Mouse (Mus musculus): ENCODE measurements around the gene Mcidas. TPM values are rescaled to one million over a fixed set of nuclear protein-coding genes. Genes with fewer than 3 reads are reported as not detected.

The Mcidas gene
- not detected for polyA plus RNA-seq (2014; fragmentation: Illumina TruSeq; extraction: RNeasy Lipid Tissue Mini Kit (QIAGEN cat#74804); ENCODE audit: low read depth, low replicate concordance)

DNA sequence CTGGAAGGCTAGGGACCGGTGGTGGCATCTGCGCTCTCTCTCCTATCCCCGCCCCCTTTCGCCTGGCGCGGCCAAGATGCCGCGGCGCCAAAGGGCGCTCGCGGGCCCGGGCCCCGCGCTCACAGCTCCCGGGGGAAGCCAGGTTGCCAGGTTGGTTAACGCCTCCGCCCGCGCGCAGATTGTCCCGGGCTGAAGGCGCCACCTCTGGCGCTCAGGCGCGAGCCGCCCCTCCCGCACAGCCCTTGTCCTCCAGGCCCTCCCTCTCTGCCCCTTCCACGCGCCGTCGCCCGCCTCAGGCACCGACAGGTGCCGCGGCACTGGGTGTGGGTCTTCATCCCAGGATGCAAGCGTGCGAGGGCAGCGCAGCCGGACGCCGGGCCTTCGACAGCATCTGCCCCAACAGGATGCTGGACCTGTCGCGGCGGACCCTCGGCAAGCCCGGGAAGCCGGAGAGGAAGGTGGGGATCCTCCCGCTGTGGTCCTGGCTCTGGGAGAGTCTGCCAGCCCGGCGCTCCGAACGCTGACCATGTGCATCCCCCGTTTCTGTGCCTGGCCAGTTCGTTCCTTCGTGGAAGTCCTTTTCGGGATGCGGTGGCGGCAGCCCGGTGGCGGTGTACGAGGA, at the start of gene Mcidas:
Gene Mcidas, plus strand, starts transcription at position 315 of the 622 bp plus-strand sequence.

GRCm38 (mm10) chr13:112987532-112987943, 6.1 kb upstream of the Mcidas start, which contains the start of gene Ccno:
Gene Ccno (plus strand): TSS chr13:112987802.

DNA sequence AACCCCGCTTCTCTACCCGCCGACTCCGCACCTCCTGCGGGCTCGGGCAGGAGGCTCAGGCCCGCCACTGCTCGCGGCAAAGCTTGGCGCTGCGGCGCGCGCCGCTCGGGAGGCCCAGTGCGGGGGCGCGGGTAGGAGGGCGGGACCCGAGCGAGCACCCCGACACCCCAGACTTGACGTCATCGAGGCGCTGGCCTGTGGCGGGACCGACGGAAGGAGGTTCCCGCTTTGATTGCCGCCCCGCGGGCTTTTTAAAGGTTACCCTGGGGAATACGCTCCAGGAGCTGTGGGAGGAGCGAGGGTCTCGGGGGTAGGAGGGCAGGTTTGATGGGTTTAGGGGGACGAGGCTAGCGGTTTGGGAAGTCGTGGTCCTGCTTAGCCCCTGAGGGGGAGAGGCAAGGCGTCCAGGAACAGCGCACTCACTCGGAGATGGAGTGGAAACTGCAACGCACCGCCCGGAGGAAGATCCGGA, 41.3 kb downstream of the Mcidas start, which contains the start of gene Cdc20b:
Gene Cdc20b, plus strand, starts transcription at position 162 of the 472 bp plus-strand sequence.

GRCm38 (mm10) chr13:113046211-113046883, 52.7 kb downstream of the Mcidas start, which contains the start of gene Gpx8:
Gene Gpx8 (minus strand): TSS chr13:113046410.

Other genes with a start within 250 kb of the Mcidas start
- gene Plpp1, start 193.1 kb upstream of the Mcidas start, polyA plus RNA-seq (2014; fragmentation: Illumina TruSeq; extraction: RNeasy Lipid Tissue Mini Kit (QIAGEN cat#74804); ENCODE audit: low read depth, low replicate concordance): 159 TPM
- 92.1 TPM for gene Mtrex, start 66.4 kb upstream of the Mcidas start, polyA plus RNA-seq (2014; fragmentation: Illumina TruSeq; extraction: RNeasy Lipid Tissue Mini Kit (QIAGEN cat#74804); ENCODE audit: low read depth, low replicate concordance)
- gene Dhx29, start 66.4 kb upstream of the Mcidas start, polyA plus RNA-seq (2014; fragmentation: Illumina TruSeq; extraction: RNeasy Lipid Tissue Mini Kit (QIAGEN cat#74804); ENCODE audit: low read depth, low replicate concordance): 31.1 TPM
- not detected for gene Ccno, start 6.0 kb upstream of the Mcidas start, polyA plus RNA-seq (2014; fragmentation: Illumina TruSeq; extraction: RNeasy Lipid Tissue Mini Kit (QIAGEN cat#74804); ENCODE audit: low read depth, low replicate concordance)
- gene Cdc20b, start 41.3 kb downstream of the Mcidas start, polyA plus RNA-seq (2014; fragmentation: Illumina TruSeq; extraction: RNeasy Lipid Tissue Mini Kit (QIAGEN cat#74804); ENCODE audit: low read depth, low replicate concordance): not detected
- 84.7 TPM for gene Gpx8, start 52.6 kb downstream of the Mcidas start, polyA plus RNA-seq (2014; fragmentation: Illumina TruSeq; extraction: RNeasy Lipid Tissue Mini Kit (QIAGEN cat#74804); ENCODE audit: low read depth, low replicate concordance)
- gene Gzma, start 107.1 kb downstream of the Mcidas start, polyA plus RNA-seq (2014; fragmentation: Illumina TruSeq; extraction: RNeasy Lipid Tissue Mini Kit (QIAGEN cat#74804); ENCODE audit: low read depth, low replicate concordance): not detected
- 60.4 TPM for gene Esm1, start 215.8 kb downstream of the Mcidas start, polyA plus RNA-seq (2014; fragmentation: Illumina TruSeq; extraction: RNeasy Lipid Tissue Mini Kit (QIAGEN cat#74804); ENCODE audit: low read depth, low replicate concordance)
- gene Gzmk, start 232.1 kb downstream of the Mcidas start, polyA plus RNA-seq (2014; fragmentation: Illumina TruSeq; extraction: RNeasy Lipid Tissue Mini Kit (QIAGEN cat#74804); ENCODE audit: low read depth, low replicate concordance): not detected